Mouse (Mus musculus): ENCODE data around the gene Hist1h2bm. TPM values are rescaled to one million over a fixed set of nuclear protein-coding genes. Genes with fewer than 3 reads are reported as not detected.
"Not testable (repeated sequence)": the region's sequence is repeated elsewhere in the genome, so short reads cannot be mapped to it uniquely, and the experiment has no call there.

Gene Hist1h2bm
- total and polyA plus RNA-seq, 3 experiments, result 1.7 to 1,196 TPM; not detected in 1

- H3K4me1 ChIP-seq (ENCODE audit: control insufficient read depth in 1 of 2, insufficient read depth in 2 of 2, low read length in 2 of 2), result peaks cover 6 to 20% of the 10 kb centered on the region in 2 experiments; a peak in 3 of 4 replicates
- H3K36me3 ChIP-seq (ENCODE audit: control insufficient read depth in 1 of 2, insufficient read depth in 2 of 2, low read length in 2 of 2), result peaks cover 0 to 29% of the 10 kb centered on the region in 2 experiments; a peak in 2 of 4 replicates
- no peaks in the 10 kb centered on the region for H3K9me3 ChIP-seq (replicated peaks; ENCODE audit: insufficient read depth, low read length)
- peak overlapping the region; percentile 77 for H3K9ac ChIP-seq (ENCODE audit: control insufficient read depth, low read depth, low read length, poor library complexity, severe bottlenecking)
- H3K27ac ChIP-seq (ENCODE audit: control insufficient read depth, low read depth, low read length), result peak overlapping the region; percentile 88
- TF ChIP-seq ZNF384 (IDR thresholded peaks at IDR 0.05; ENCODE audit: low read depth, low read length) (no peak), TAL1 (IDR thresholded peaks at IDR 0.05; ENCODE audit: low read length) (no peak), POLR2A (IDR thresholded peaks at IDR 0.05; ENCODE audit: control insufficient read depth in 1 of 2, insufficient read depth in 1 of 2, low read depth in 1 of 2, low read length in 2 of 2, poor library complexity in 1 of 2) (peak; percentile 52 to 88; a peak in 3 of 4 replicates)
- no peaks in the 10 kb centered on the region; the same call in 1 of the 2 replicates for H3K79me2 ChIP-seq (ENCODE audit: control insufficient read depth, insufficient read depth, low read length, poor library complexity)
- peak; percentile 84 for DNase-seq (ENCODE audit: low read depth, low spot score)
- H3K4me3 ChIP-seq (ENCODE audit: control insufficient read depth in 1 of 2, insufficient read depth in 1 of 2, low read depth in 2 of 2, low read length in 2 of 2), result peak overlapping the region; percentile 3 to 59
- no peaks in the 10 kb centered on the region for H3K27me3 ChIP-seq (ENCODE audit: control insufficient read depth in 1 of 2, insufficient read depth in 2 of 2, low read length in 2 of 2)
These were observed 27.7 kb downstream of the Hist1h2bm start for GRCm38 (mm10) chr13:21749387-21750158.

GRCm38 (mm10) chr13:21750159-21751017 is 28.5 kb downstream of the Hist1h2bm start, which contains the start of gene Hist1h4k:
TSS of gene Hist1h4k (minus strand) at chr13:21750505.
- TF ChIP-seq POLR2A (IDR thresholded peaks at IDR 0.05; ENCODE audit: control insufficient read depth in 1 of 2, insufficient read depth in 1 of 2, low read depth in 1 of 2, low read length in 2 of 2, poor library complexity in 1 of 2), result peak; percentile 96 to 97
- TF ChIP-seq TBP (IDR thresholded peaks at IDR 0.05; ENCODE audit: low read depth, low read length), result peak; percentile 98
- TF ChIP-seq POLR2AphosphoS5 (IDR thresholded peaks at IDR 0.05; ENCODE audit: borderline replicate concordance, low read depth, low read length), result peak; percentile 91; the same call in 1 of the 2 replicates
- Histone ChIP-seq H3K36me3 (ENCODE audit: control insufficient read depth in 1 of 2, insufficient read depth in 2 of 2, low read length in 2 of 2) (peaks cover 0 to 30% of the 10 kb centered on the region in 2 experiments; a peak in 2 of 4 replicates), H3K27ac (ENCODE audit: control insufficient read depth, low read depth, low read length) (peak within 1 kb of the TSS; percentile 98), H3K4me1 (ENCODE audit: control insufficient read depth in 1 of 2, insufficient read depth in 2 of 2, low read length in 2 of 2) (peaks cover 2 to 21% of the 10 kb centered on the region in 2 experiments; a peak in 3 of 4 replicates), H3K4me3 (ENCODE audit: control insufficient read depth in 1 of 2, insufficient read depth in 1 of 2, low read depth in 2 of 2, low read length in 2 of 2) (peak within 1 kb of the TSS; percentile 6 to 59), H3K9ac (ENCODE audit: control insufficient read depth, low read depth, low read length, poor library complexity, severe bottlenecking) (peak within 1 kb of the TSS; percentile 80)
- not testable (repeated sequence) for H3K27me3 ChIP-seq (ENCODE audit: control insufficient read depth in 1 of 2, insufficient read depth in 2 of 2, low read length in 2 of 2); H3K79me2 ChIP-seq (ENCODE audit: control insufficient read depth, insufficient read depth, low read length, poor library complexity); H3K9me3 ChIP-seq (replicated peaks; ENCODE audit: insufficient read depth, low read length)
- peak; percentile 94 for DNase-seq (ENCODE audit: low read depth, low spot score)

DNA sequence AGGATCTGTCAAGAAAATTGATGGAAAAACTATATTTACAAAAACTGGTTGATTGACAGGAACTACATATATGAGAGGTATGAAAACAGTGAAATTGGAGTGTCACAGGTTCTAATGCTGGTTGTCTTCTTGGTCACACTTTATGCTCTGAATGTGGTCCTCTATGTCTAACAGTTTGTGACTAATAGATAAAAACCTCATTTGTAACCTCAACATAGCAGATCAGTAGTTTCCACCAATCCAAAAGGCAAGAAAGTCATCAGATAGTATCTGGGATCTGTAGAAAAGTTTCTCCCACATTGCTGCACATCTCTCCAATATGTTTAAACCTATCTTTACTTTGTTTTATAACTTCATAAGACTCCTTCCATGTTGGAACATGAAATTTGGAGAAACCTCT is 29.6 kb downstream of the Hist1h2bm start:
- peak; percentile 80 for DNase-seq (ENCODE audit: low read depth, low spot score)
- Histone ChIP-seq H3K4me3 (ENCODE audit: control insufficient read depth in 1 of 2, insufficient read depth in 1 of 2, low read depth in 2 of 2, low read length in 2 of 2) (peak overlapping the region in 1 of 2 experiments; percentile 6; a peak in 1 of 4 replicates), H3K27ac (ENCODE audit: control insufficient read depth, low read depth, low read length) (peak overlapping the region; percentile 94), H3K36me3 (ENCODE audit: control insufficient read depth in 1 of 2, insufficient read depth in 2 of 2, low read length in 2 of 2) (peaks cover 0 to 32% of the 10 kb centered on the region in 2 experiments; a peak in 2 of 4 replicates), H3K27me3 (ENCODE audit: control insufficient read depth in 1 of 2, insufficient read depth in 2 of 2, low read length in 2 of 2) (no peaks in the 10 kb centered on the region), H3K9me3 (replicated peaks; ENCODE audit: insufficient read depth, low read length) (no peaks in the 10 kb centered on the region), H3K79me2 (ENCODE audit: control insufficient read depth, insufficient read depth, low read length, poor library complexity) (no peaks in the 10 kb centered on the region; the same call in 1 of the 2 replicates), H3K4me1 (ENCODE audit: control insufficient read depth in 1 of 2, insufficient read depth in 2 of 2, low read length in 2 of 2) (peaks cover 0 to 14% of the 10 kb centered on the region in 2 experiments; a peak in 2 of 4 replicates), H3K9ac (ENCODE audit: control insufficient read depth, low read depth, low read length, poor library complexity, severe bottlenecking) (peak overlapping the region; percentile 80)
- TF ChIP-seq JUND (IDR thresholded peaks at IDR 0.05; ENCODE audit: low read depth, low read length), result no peak
- TF ChIP-seq TBP (IDR thresholded peaks at IDR 0.05; ENCODE audit: low read depth, low read length), result peak; percentile 63; the same call in 1 of the 2 replicates

Data from MEL (cell line).